Mouse (Mus musculus): ENCODE data around the gene Olfr591.
"Not testable (repeated sequence)": the region's sequence is repeated elsewhere in the genome, so short reads cannot be mapped to it uniquely, and the experiment has no call there.

Gene Olfr591

DNA sequence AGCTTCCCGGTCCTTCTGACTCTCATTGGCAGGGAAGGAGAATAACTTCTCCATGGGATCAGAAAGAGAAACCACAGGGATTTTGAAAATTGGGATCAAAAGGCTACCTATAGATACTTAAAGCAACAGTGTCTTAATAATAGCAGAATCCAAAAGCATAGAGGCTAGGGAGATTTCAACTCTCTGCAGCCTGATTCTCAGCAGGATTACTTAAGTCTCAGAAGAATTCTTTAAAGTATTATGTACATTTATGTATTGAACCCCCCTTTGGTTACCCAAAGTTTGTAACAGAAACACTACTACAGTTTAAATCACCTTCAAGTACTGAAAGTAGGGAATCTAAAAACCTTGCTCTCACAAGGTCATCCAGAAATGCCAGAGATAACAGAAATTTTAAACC is at the start of gene Olfr591:
Gene Olfr591, minus strand, starts transcription at position 101 of the 400 bp plus-strand sequence.
- DNase-seq: no peak

GRCm38 (mm10) chr7:103216696-103217095 is 38.6 kb upstream of the Olfr591 start, which contains the start of gene Olfr594:
TSS of gene Olfr594 (plus strand) at chr7:103216996.
- no peak for DNase-seq

GRCm38 (mm10) chr7:103212050-103212449 is 33.9 kb upstream of the Olfr591 start:
- not testable (repeated sequence) for DNase-seq

DNA sequence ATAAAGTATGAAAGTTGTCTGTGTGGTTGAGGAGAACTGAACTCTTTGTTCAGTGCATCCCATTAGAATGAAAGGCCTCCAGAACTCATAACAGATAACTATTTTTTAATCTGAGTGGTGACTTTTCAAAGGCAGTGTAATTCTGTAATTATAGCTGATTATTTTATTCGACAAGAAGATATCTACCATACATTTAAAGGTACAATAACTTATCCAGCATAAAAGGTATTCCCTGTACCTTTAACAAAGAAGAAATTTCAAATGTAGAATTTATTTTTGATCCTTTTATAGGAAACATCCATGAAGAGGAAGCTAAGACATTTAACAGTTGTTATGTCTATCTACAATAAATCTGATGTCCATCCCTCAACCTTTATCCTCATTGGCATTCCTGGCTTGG is 33.4 kb upstream of the Olfr591 start, which contains the start of gene Olfr593:
Gene Olfr593, plus strand, starts transcription at position 301 of the 400 bp plus-strand sequence.
- DNase-seq: no peak

GRCm38 (mm10) chr7:103184503-103184902 is 6.4 kb upstream of the Olfr591 start, which contains the start of gene Olfr592:
TSS of gene Olfr592 (plus strand) at chr7:103184803.
- not testable (repeated sequence) for DNase-seq

DNA sequence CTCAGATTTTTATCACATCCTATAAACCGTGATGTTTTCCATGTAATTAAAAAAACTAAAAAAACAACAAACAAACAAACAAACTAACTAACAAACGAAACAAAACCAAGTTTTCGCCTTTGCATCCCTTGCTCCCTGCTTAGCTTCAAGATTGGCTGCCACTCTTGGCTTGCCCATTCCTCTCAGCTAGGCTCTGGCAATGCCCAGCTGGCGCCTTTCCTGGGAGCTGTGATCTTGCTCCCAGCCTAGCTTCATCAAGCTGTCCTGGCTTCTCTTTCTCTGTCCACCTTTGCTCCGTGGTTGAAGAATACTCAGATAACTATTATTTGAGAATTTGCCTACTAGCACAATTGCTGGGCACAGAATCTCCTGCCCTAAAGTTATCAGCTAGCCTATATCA is 8.4 kb downstream of the Olfr591 start:
- DNase-seq: peak; percentile 78

DNA sequence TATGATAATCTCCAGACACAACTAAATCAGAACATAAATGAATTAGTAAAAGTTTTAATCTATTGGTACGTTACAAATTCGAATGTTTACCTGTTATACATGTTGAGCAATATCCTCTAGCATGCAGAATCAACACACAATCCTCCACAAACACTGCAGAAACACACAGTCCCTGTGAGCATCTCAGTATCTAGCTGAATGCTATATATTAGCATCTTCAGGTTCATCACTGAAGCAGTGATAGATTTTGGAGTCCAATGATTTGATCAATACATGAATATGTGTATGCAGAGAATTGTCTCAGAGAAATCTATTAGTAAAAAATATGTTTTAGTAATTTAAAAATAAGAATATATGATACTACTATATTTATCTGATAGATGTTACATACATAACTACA is 21.9 kb downstream of the Olfr591 start, which contains the start of gene Olfr589:
Gene Olfr589, minus strand, starts transcription at position 101 of the 400 bp plus-strand sequence.
- DNase-seq: no peak

DNA sequence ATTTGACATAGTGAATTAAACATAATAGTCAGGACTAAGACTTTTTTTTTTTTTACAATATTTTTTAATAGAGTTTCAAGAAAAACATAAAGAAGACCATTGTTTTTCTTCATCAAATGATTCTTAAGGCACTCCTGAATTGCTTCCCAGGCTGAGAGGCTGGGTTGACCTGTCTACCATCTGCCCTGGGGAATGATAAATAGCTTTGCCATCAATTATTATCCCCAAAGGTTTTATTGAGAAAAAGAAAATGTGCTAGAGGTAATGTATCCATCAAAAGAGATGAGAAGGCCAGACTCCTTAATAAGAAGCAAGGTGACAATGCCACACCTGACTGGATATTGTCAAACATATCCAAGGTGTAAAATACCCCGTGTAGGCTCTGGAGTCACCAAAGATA is 37.6 kb downstream of the Olfr591 start, which contains the start of gene Olfr588-ps1:
Gene Olfr588-ps1, plus strand, starts transcription at position 301 of the 400 bp plus-strand sequence.
- DNase-seq: no peak

- peak; percentile 21 for DNase-seq
These were observed 52.6 kb downstream of the Olfr591 start, which contains the start of gene Olfr586 for GRCm38 (mm10) chr7:103125538-103125937. TSS of gene Olfr586 (minus strand) at chr7:103125638.

DNA sequence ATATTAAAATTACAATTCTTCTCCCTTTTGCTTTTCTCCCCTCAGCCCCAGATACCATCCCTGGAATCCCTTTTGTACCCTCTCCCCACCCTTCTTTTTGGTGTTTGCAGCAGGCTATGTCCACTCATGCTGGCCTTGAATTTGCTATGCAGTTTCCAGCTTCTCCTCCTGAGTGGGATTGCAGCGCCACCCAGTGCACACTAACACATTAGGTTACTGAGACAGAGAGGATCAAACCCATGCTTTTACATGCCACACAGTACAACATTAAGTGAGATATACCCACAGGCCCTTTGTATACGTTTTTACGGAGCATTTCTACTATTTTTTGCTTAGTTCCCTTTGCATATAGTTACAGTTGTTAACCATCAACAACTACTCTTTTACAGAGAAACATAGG is 58.7 kb downstream of the Olfr591 start:
- DNase-seq: no peak
